Mouse (Mus musculus): ENCODE results near the gene Maml2. TPM values are rescaled to one million over a fixed set of nuclear protein-coding genes. Genes with fewer than 3 reads are reported as not detected.

Maml2 gene
- total RNA-seq (2021), result 10 to 100 TPM; 15.1 to 16.5 TPM
- long read RNA-seq, experiment 1, partial matches to known transcripts, result 0 of 1 reads
- long read RNA-seq, experiment 1, other reads (novel, unspliced or antisense), result 1 of 1 reads
- long read RNA-seq, experiment 2, partial matches to known transcripts, result 1 of 3 reads
- long read RNA-seq, experiment 2, other reads (novel, unspliced or antisense), result 1 of 3 reads

DNA sequence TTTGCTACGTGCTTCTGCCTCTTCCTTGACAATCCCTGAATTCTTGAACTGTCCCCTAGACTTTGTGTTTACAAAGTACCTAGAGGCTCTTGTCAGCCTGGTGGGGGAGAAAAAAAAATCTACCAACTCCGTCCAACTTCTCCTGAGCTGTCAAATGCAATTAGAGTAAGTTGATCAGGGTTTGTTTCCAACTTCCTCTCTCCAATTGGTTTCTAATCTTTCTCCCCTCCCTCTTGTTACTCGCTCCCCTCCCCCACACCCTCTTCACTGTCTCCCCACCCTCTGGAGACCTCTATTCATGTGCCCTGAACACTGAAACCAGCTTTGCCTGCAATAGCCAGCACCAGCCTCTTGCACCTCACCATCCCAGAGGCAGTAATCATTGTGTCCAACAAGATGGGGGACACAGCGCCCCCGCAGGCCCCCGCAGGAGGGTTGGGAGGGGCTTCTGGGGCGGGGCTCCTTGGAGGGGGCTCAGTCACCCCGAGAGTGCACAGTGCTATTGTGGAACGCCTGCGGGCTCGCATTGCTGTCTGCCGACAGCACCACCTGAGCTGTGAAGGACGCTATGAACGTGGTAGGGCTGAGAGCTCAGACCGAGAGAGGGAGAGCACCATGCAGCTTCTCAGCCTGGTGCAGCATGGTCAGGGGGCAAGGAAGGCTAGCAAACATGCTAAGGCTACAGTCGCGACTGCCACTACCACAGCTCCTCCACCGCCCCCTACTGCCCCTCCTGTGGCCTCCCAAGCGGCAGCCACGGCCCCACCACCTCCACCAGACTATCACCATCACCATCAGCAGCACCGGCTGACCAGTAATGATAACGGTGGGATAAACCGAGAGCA lies at the start of gene Maml2:
Gene Maml2 (plus strand): TSS at position 290 of the 845 bp plus-strand sequence.
- DNase-seq (ENCODE audit: low spot score in 2 of 2), result peak; percentile 67 to 68

DNA sequence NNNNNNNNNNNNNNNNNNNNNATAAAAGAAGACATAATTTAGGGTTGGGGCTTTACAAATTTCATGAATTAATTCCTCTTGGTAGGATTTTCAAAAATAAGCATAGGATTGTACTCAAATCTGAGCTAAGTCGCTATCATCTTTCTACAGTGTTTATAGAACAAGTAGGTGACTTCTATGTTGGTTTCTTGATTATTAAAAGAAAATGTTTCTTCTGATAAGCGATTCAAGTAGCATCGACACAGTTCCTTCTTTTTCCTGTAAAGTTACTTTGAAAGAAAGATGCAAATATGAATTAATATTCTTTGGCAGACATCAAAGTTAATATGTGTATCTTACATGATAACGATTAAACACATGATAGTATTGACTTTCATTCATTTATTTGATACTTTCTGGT lies 49.7 kb upstream of the Maml2 start:
- no peak for DNase-seq (ENCODE audit: low spot score in 2 of 2)

DNA sequence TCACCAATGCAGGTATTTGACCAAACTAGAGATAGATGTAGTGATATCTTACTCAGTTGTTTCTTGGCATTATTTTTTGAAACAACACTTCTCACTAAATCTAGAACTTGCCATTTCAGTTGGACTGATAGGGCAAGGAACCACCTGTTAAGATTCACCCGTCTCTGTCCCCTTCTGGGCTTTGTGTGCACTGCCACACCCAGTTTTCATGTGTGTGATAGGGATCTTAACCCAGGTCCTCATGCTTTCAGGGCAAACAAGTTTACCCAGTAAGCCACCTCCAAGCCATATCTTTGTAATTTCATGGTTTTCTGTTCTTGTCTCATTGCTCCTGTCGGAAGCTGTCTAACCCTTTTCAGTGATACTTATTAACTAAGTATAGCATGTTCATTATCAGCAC lies 46.5 kb upstream of the Maml2 start:
- no peak for DNase-seq (ENCODE audit: low spot score in 2 of 2)

DNA sequence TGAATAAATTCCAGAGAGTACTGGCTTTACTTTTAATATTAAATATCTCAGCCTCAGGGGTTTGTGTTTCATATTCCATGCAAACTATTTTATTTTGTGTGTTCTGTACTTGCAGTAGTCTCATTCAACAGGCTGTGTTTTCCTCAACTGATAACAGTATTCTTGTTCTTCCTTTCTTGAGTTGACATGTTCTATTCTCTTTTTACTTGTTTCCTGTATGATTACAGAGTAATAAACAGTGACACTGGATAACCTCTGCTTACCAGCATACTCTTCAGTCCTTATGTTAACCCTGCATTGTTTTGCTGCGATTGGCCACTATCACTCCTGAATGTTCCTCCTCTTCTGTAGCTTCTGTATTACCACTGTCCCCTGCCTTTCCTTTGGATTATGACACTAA lies 41.0 kb upstream of the Maml2 start:
- no peak for DNase-seq (ENCODE audit: low spot score in 2 of 2)

DNA sequence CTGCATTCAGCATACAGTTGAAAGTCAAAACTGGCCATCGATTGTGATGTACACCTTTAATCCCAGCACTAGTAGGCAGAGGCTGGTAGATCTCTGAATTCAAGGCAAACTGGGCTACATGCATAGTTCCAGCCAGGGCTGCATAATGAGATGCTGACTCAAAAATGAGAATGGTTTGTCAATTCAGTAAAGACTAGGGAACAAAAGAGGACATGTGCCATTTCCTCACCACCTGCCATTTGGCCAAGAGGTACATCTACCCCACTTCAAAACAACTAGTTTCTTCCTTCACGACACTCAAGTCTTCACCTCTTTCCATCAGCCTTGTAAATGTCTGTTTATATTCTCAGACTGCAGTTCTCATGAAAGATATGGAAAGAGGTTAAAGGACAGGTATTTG lies 39.6 kb upstream of the Maml2 start:
- no peak for DNase-seq (ENCODE audit: low spot score in 2 of 2)

DNA sequence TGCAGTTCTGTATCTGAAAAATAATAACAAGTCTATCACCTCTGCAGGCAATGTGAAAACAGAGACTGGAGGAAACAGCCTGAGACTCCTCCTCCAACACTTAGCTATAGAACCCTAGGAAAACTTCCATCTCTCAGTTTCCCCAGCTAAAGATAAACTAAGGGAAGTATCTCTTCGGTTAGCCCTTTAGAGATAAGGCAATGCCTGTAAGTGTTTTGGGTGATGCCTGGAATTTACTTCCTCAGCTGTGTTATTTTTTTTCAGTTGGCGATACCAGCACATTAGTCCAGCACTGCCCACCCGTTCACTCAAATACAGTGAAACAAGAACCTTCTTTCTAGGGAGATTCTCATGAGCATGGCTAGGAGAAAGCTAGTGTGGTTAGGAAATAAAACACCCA lies 36.8 kb upstream of the Maml2 start:
- no peak for DNase-seq (ENCODE audit: low spot score in 2 of 2)

DNA sequence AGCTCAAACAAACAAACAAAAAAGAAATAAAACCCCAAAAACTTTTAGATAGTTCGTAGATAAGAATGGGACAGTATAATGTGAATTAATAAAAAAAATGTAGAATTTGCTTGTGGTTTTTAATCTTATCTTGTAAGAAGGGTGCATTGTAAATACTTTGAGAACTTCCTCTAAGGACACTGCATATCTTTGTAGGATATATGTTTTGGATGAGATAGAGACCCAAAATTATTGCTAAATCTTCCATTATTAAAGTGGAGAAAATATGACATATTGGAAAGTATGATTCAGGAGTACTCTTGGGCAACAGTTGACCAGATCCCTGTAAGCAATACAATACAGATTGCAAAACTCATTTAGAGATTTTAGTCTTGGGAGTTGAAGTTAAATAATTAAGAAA lies 24.5 kb upstream of the Maml2 start:
- DNase-seq (ENCODE audit: low spot score in 2 of 2), result no peak

- no peak for DNase-seq (ENCODE audit: low spot score in 2 of 2)
These were observed 10.3 kb upstream of the Maml2 start for GRCm38 (mm10) chr9:13287482-13287881.

DNA sequence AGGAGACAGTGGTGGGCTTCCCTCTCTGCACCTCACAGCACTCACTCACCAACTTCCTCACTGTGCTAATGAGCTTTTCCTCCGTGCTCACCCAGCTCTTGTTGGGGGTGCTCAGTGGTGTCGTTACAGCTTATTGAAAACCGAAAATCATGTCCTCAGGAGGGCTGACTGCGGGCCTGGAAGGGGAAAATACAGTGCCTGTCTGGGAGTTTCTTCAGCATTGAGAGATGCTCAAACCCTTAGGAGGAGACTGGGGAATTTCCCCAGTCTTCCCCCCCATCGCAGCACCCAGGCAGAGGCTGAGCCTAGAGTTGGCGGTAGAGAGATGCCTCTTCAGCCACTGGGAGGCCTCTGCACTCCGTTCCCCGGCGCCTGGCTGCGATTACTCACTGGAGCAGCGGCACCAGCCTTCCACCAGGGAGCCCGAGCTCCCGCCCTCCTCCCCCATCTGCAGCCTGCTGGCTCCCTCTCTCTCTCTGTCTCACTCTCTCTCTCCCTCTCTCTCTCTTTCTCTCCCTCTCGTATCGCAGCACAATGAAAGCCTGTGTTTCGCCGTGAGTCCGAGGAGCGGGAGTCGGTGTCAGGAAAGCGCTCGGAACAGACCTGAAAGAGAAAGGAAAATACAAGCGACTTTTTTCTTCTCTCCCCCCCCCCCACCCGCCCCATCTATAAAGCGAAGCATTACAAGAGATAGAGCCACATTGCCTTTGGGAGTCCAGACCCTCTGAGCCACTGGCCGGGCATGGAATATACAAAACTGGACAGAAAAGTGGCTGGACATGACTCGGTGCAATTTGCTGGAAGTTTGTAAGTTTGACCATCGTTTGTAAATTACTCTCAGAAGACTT lies 1.3 kb upstream of the Maml2 start:
- DNase-seq (ENCODE audit: low spot score in 2 of 2), result peak; percentile 84 to 91

DNA sequence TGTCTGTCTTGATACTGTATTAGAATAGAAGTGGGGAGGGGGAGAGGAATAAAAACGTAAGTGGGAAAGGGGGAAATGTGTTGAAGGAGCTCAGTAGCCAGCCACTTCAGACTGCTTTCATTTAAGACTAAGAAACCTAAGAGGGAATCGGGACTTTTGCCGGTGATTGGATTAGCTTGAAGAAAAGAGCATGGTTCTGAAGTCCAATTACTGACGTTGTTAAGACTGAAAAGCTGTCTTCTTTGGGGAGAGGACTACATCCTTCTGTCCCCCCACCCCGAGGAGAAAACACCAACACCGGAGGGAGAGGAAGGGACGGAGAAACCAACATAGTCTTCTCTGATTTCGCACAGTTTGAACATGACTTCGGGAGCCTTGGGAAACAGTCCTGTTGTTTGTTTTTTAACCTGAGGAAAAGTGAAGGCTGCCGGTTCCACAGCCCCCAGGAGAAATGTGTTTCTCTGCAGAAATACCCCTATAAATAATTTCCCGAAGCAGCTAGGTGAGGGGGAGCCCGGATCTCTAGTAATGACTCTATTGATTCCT lies 562 bp upstream of the Maml2 start:
- no peak for DNase-seq (ENCODE audit: low spot score in 2 of 2)

DNA sequence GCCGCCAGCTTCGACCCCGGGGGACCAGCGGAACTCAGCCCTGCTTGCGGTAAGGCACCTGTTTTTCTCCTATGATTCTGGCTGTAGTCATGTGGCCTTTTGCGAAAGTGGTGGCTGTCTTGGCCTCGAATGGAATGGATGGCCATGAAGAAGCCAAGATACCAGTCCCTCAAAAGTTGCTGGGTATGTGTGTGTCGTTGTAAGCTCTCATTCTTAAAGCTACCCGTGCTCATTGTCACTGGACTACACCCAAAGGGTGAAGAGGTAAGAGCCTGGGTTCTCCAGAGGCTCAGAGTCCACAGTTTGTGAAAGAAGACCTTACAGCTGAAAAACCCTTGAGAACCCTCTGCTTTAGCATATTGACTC lies 739 bp downstream of the Maml2 start:
- DNase-seq (ENCODE audit: low spot score in 2 of 2), result no peak

DNA sequence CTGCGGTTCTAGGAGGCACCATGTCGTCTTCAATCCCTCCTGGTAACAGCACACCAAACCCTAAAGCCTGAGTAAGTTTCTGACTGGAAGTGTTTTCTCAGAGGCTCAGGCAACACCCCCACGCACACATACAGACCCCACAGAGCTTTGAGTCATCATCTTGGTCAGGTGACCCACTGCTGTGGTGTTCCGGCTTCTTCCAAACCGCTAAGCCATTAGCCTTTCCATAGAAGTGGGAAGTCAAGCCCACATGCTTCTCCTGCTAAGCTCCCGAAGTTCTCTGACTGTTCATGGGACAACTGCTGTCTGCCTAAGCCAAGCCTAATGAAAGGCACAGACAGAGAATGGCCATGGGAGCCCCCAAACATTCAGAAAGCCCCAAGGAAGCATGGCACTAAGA lies 1.4 kb downstream of the Maml2 start:
- no peak for DNase-seq (ENCODE audit: low spot score in 2 of 2)

- no peak for DNase-seq (ENCODE audit: low spot score in 2 of 2)
These were observed 2.3 kb downstream of the Maml2 start for GRCm38 (mm10) chr9:13300041-13300441.

- no peak for DNase-seq (ENCODE audit: low spot score in 2 of 2)
These were observed 3.4 kb downstream of the Maml2 start for GRCm38 (mm10) chr9:13300891-13301782.

DNA sequence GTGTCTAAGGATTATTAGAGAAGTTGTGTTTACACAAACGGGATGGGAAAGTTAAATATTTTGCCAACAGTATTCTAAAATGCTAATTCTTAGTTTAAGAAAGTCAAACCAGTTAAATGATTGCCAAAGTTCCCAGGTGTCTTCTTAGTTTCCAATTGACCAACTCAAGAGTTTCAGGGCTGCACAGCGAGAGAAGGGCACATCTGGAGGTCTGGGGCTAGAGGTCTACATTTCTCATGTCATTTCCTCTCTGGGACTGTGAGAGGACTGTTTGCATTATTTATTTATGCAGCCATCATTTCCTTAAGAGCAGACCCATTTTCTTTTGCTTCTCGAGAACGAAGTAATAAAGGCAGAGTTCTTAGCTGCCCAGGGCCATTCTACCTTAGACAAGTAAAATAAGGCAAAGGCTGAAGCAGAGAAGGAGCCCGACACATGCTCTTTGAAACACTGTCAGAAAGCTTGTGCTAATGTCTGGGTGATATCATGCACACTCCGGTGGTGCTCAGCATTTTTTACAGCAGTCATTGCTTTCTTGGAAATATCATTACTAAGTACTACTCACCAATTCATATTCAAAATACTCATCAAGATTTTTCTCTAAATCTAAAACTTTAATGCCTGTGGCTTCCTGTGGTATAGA lies 4.5 kb downstream of the Maml2 start:
- DNase-seq (ENCODE audit: low spot score in 2 of 2), result no peak

DNA sequence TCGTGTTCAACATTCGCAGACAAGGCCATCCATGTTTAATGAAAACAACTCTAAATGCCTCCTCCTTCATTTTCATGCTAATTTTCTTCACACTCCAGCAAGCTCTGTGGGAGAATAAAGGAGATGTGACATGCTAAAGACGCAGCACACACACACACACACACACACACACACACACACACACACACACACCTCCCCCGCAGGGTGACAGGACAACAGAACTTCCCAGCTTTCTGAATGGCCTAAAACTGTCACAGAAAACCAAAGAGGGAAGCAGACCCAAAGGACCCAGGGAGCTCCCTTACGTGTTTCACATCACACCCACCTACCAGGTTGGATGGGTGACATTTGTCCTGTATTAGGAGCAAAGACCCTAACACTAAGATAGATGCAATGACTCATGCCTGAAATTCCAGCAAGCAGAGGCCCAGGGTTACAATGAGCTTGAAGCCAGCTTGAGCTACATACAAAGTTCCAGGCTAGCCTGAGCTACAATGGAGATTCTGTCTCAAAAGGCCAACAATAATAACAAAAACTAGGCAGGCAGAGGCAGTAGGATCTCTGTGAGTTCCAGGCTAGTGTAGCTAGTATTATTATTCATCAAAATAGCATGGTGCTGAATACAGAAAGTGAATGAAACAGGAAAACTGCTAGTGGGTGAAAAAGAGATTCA lies 5.5 kb downstream of the Maml2 start:
- no peak for DNase-seq (ENCODE audit: low spot score in 2 of 2)

- DNase-seq (ENCODE audit: low spot score in 2 of 2), result no peak
These were observed 6.2 kb downstream of the Maml2 start for GRCm38 (mm10) chr9:13303976-13304375.

DNA sequence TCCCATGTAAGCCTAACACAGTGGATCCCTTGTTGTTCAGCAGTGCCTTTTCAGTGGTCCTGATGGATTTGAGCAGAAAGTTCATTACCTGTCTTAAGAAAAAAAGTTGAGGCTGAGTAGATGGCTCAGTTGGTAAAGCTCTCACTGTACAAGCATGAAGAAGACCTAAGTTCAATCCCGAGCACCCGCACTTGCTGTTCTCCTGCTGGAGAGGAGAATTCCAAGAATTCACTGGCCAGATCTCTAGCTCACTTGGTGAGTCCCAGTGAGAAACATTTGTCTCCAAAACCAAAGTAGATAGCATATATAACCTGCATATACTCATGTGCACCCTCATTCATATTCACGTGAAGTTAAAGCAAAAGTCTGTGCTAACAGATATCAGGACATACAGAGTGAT lies 8.7 kb downstream of the Maml2 start:
- DNase-seq (ENCODE audit: low spot score in 2 of 2), result no peak

GRCm38 (mm10) chr9:13307226-13307625 lies 9.5 kb downstream of the Maml2 start:
- no peak for DNase-seq (ENCODE audit: low spot score in 2 of 2)

- DNase-seq (ENCODE audit: low spot score in 2 of 2), result no peak
These were observed 11.0 kb downstream of the Maml2 start for GRCm38 (mm10) chr9:13308718-13309117.
